Mouse (Mus musculus): ENCODE measurements around the gene Btbd9. TPM values are rescaled to one million over a fixed set of nuclear protein-coding genes. Genes with fewer than 3 reads are reported as not detected.

Gene Btbd9
- polyA plus RNA-seq, 1 experiment = 21.3 TPM

GRCm38 (mm10) chr17:30182063-30182462, 394.2 kb downstream of the Btbd9 start:
- H3K27ac ChIP-seq (ENCODE audit: insufficient read depth, low read length) = no peak overlapping the region
- no peak for TF ChIP-seq POLR2A (IDR thresholded peaks at IDR 0.05; ENCODE audit: low read depth, low read length)
- no peak for TF ChIP-seq CTCF (IDR thresholded peaks at IDR 0.05; ENCODE audit: borderline replicate concordance, insufficient read depth, low read length)
- H3K4me1 ChIP-seq (ENCODE audit: control insufficient read depth, insufficient read depth, low read length) = 0 out of 2 replicates have a peak, but pooled peaks cover 2% of the 10 kb centered on the region
- H3K4me3 ChIP-seq (ENCODE audit: insufficient read depth, low read length) = no peak overlapping the region

DNA sequence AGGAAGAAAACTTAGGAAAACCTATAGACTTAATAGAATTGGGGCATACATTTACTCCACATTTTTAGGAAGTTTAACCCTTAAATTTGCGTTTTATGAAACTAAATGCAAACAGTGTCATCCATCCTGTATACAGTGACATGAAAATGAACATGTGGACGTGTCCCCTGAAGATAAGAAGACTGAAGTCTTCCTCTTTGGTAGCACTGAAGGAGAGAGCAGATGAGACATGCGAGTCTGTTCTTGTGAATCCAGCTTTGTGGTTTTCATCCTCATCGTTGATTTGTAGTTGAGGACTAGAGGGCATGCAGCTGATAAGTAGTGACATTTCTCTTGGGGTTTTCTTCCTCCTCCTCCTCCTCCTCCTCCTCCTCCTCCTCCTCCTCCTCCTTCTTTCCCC, 394.7 kb downstream of the Btbd9 start:
- TF ChIP-seq CTCF (IDR thresholded peaks at IDR 0.05; ENCODE audit: borderline replicate concordance, insufficient read depth, low read length) (no peak), POLR2A (IDR thresholded peaks at IDR 0.05; ENCODE audit: low read depth, low read length) (no peak)
- Histone ChIP-seq H3K4me3 (ENCODE audit: insufficient read depth, low read length) (no peak overlapping the region), H3K4me1 (ENCODE audit: control insufficient read depth, insufficient read depth, low read length) (no peaks in the 10 kb centered on the region), H3K27ac (ENCODE audit: insufficient read depth, low read length) (no peak overlapping the region)

DNA sequence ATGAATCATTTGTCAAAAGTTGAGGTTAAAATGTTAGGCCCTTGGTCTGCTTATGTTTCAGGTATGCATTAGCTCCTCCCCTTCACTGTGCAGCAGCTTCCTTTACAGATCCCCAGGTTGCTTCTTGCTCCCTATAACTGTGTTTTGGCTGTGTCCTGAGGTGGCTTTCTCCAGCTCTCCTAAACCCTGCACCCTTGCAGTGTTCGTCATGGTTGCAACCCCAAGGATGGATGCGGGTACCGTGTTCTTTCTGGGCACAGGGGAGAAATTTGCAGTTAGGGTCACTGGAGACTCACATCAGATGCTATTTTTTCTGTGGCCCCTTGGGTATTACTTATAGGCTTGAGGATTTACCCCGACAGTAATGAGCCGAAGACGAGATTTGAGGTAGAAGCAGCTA, 396.1 kb downstream of the Btbd9 start:
- TF ChIP-seq CTCF (IDR thresholded peaks at IDR 0.05; ENCODE audit: borderline replicate concordance, insufficient read depth, low read length) (no peak), POLR2A (IDR thresholded peaks at IDR 0.05; ENCODE audit: low read depth, low read length) (no peak)
- no peak overlapping the region for H3K4me3 ChIP-seq (ENCODE audit: insufficient read depth, low read length)
- H3K4me1 ChIP-seq (ENCODE audit: control insufficient read depth, insufficient read depth, low read length) = no peaks in the 10 kb centered on the region
- H3K27ac ChIP-seq (ENCODE audit: insufficient read depth, low read length) = no peak overlapping the region

DNA sequence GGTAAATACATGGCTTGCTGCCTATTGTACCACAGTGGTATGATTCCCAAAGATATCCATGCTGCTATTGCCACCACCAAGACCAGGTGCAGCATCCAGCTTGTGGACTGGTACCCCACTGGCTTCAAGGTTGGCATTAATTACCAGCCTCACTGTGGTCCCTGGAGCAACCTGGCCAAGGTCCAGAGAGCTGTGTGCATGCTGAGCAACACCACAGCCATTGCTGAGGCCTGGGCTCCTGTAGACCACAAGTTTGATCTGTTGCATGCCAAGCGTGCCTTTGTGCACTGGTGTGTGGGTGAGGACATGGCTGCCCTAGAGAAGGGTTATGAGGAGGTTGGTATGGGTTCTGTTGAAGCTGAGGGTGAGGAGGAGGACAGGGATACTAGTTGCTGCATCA, 397.9 kb downstream of the Btbd9 start:
- Histone ChIP-seq H3K4me3 (ENCODE audit: insufficient read depth, low read length) (no peak overlapping the region), H3K4me1 (ENCODE audit: control insufficient read depth, insufficient read depth, low read length) (no peaks in the 10 kb centered on the region), H3K27ac (ENCODE audit: insufficient read depth, low read length) (no peak overlapping the region)
- TF ChIP-seq POLR2A (IDR thresholded peaks at IDR 0.05; ENCODE audit: low read depth, low read length) (no peak), CTCF (IDR thresholded peaks at IDR 0.05; ENCODE audit: borderline replicate concordance, insufficient read depth, low read length) (no peak)

DNA sequence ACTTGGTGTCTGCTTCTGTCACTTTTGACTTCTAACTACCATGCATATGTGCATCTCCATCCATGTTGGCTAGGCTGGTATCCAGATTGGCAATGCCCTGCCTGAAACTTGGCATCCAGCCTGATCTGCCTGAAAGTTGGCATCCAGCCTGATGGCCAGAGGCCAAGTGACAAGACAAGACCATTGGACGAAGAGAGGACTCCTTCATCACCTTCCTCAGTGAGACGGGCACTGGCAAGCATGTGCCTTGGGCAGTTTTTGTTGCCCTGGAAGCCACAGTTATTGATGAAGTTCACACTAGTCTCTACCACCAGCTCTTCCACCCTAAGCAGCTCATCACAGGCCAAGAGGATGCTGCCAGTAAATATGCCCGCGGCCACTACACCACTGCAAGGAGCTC, 398.9 kb downstream of the Btbd9 start:
- Histone ChIP-seq H3K4me3 (ENCODE audit: insufficient read depth, low read length) (no peak overlapping the region), H3K27ac (ENCODE audit: insufficient read depth, low read length) (no peak overlapping the region), H3K4me1 (ENCODE audit: control insufficient read depth, insufficient read depth, low read length) (no peaks in the 10 kb centered on the region)
- no peak for TF ChIP-seq POLR2A (IDR thresholded peaks at IDR 0.05; ENCODE audit: low read depth, low read length)

Other genes starting within 250 kb of the Btbd9 start
- gene Dnah8, start 47.9 kb upstream of the Btbd9 start, polyA plus RNA-seq (2011; ENCODE audit: insufficient read length, low read depth, missing spikeins) = 0.92 and 1.7 TPM in 2 replicates
- 117 and 124 TPM in 2 replicates for gene Glo1, start 50.4 kb upstream of the Btbd9 start, polyA plus RNA-seq (2011; ENCODE audit: insufficient read length, low read depth, missing spikeins)